Mouse (Mus musculus) erythroblast, embryonic 14.5 days (primary cell): ENCODE results near the gene Btn2a2.

ENCODE experiments used
- GATA1 ChIP-seq: IDR thresholded peaks from 2 replicates; pipeline ENCODE4 v1.6.1; 2012; ENCODE audit warnings: low read length, inconsistent platforms, mixed read lengths
- TAL1 ChIP-seq: IDR thresholded peaks from 3 replicates; pipeline ENCODE4 v1.6.1; 2012; ENCODE audit warnings: low read length, inconsistent platforms, mixed read lengths

- no peak for TF ChIP-seq TAL1
- TF ChIP-seq GATA1: peak; percentile 30; the same call in 1 of the 2 replicates
Measured at GRCm38 (mm10) chr13:23537006-23537710, 48.5 kb upstream of the Btn2a2 start.
